ENCODE assay signal across 17 mouse cellular contexts in genomic region chr17:94778871-94779482, GRCm38 (mm10). TPM values are rescaled to one million over a fixed set of nuclear protein-coding genes. Genes with fewer than 3 reads are reported as not detected.
DNase-seq lines count a peak whose midpoint lies in the region; ATAC-seq lines count a peak whose summit lies in the region.
"Had no signal": no experiment of that assay in that cellular context is flagged by ENCODE, and none has a peak within 500 bp of the region (broad histone marks: within the 10 kb centered on the region; RNA-seq: fewer than 3 reads in every experiment).

No protein-coding gene starts in this region.

- peak; percentile 34 for ATAC-seq in CD4-positive, CD25-positive, alpha-beta regulatory T cell, adult 4 months
- ATAC-seq: activated CD4-positive, CD25-positive, alpha-beta regulatory T cell, adult 4 months; forebrain, embryonic 14.5 days; intestine, embryonic 15.5 days; Patski had no signal

- DNase-seq in adipocyte (ENCODE audit: low spot score) = peak; percentile 71
- DNase-seq in gonadal fat pad, adult 2 months (ENCODE audit: low read depth) = peak; percentile 96
- DNase-seq in urinary bladder, postnatal 10 days (ENCODE audit: low spot score) = no peak
- DNase-seq in cerebellum, adult 11-12 months = no peak
- no peak for DNase-seq in spleen, postnatal 4 days (ENCODE audit: low spot score in 2 of 2)
- DNase-seq: adrenal gland, adult 2 months; adrenal gland, postnatal 25 days; B cell, adult 2 months; cerebellum, adult 8-10 months; cerebellum, postnatal 14 days; gastrocnemius, postnatal 10 days; heart, adult 2 months had no signal

RNA-seq across cellular contexts. Expression of gene Mettl4, which starts 29.2 kb away (rescaled TPM):
- polyA plus RNA-seq in CD4-positive, CD25-positive, alpha-beta regulatory T cell, adult 4 months (2017; shearing (Covaris generic)) = 10 to 100 TPM; 20.1 to 20.7 TPM
- 4.3 and 4.6 TPM in 2 replicates for polyA plus RNA-seq in gonadal fat pad, adult 2 months (2012; rRNA removed)

Comparison
In these comparisons a context has a peak if more than half of its experiments do, and no peak if none do; other contexts are left out.
1. DNase-seq: peak in adipocyte (single experiment) and gonadal fat pad, adult 2 months (single experiment); none in urinary bladder, postnatal 10 days (single experiment), cerebellum, adult 11-12 months (single experiment) and spleen, postnatal 4 days (0 of 2).